Mouse (Mus musculus): ENCODE results near the gene Ip6k3. TPM values are rescaled to one million over a fixed set of nuclear protein-coding genes. Genes with fewer than 3 reads are reported as not detected.

Ip6k3 gene
- polyA plus RNA-seq, 1 experiment from 2014 or later, result 0.44 TPM

- Histone ChIP-seq H3K27ac (no peak overlapping the region), H3K36me3 (no peaks in the 10 kb centered on the region), H3K4me3 (no peak overlapping the region), H3K4me2 (no peak overlapping the region), H3K4me1 (peaks cover 28% of the 10 kb centered on the region), H3K9me3 (no peaks in the 10 kb centered on the region), H3K9ac (no peak overlapping the region), H3K27me3 (no peaks in the 10 kb centered on the region)
- no peak for ATAC-seq (ENCODE audit: insufficient number of reproducible peaks, low FRiP score, low TSS enrichment, low read depth)
- 46% methylated on average over 12 of the region's 12 CpGs for WGBS
Measured at GRCm38 (mm10) chr17:27179681-27180280, 12.2 kb upstream of the Ip6k3 start.

GRCm38 (mm10) chr17:27178427-27179177, 11.0 kb upstream of the Ip6k3 start:
- Histone ChIP-seq H3K36me3 (no peaks in the 10 kb centered on the region), H3K9ac (no peak overlapping the region), H3K4me2 (no peak overlapping the region), H3K27ac (no peak overlapping the region), H3K4me3 (no peak overlapping the region), H3K27me3 (no peaks in the 10 kb centered on the region), H3K9me3 (no peaks in the 10 kb centered on the region), H3K4me1 (peaks cover 29% of the 10 kb centered on the region)
- WGBS, result 88% methylated on average over 17 of the region's 17 CpGs
- no peak for ATAC-seq (ENCODE audit: insufficient number of reproducible peaks, low FRiP score, low TSS enrichment, low read depth)

GRCm38 (mm10) chr17:27178019-27178418, 10.4 kb upstream of the Ip6k3 start:
- H3K27ac ChIP-seq, result no peak overlapping the region
- no peaks in the 10 kb centered on the region for H3K36me3 ChIP-seq
- no peak overlapping the region for H3K4me3 ChIP-seq
- 90% methylated on average over 9 of the region's 9 CpGs for WGBS
- H3K9ac ChIP-seq, result no peak overlapping the region
- H3K27me3 ChIP-seq, result no peaks in the 10 kb centered on the region
- no peak for ATAC-seq (ENCODE audit: insufficient number of reproducible peaks, low FRiP score, low TSS enrichment, low read depth)
- peaks cover 28% of the 10 kb centered on the region for H3K4me1 ChIP-seq
- H3K9me3 ChIP-seq, result no peaks in the 10 kb centered on the region
- H3K4me2 ChIP-seq, result no peak overlapping the region

- Histone ChIP-seq H3K27ac (no peak overlapping the region), H3K4me2 (no peak overlapping the region), H3K27me3 (no peaks in the 10 kb centered on the region), H3K9ac (no peak overlapping the region), H3K9me3 (no peaks in the 10 kb centered on the region), H3K4me3 (no peak overlapping the region), H3K4me1 (peaks cover 28% of the 10 kb centered on the region), H3K36me3 (no peaks in the 10 kb centered on the region)
- ATAC-seq (ENCODE audit: insufficient number of reproducible peaks, low FRiP score, low TSS enrichment, low read depth), result no peak
- WGBS, result 75% methylated on average over 4 of the region's 4 CpGs
Measured at GRCm38 (mm10) chr17:27176754-27177153, 9.2 kb upstream of the Ip6k3 start.

GRCm38 (mm10) chr17:27176287-27176686, 8.7 kb upstream of the Ip6k3 start:
- Histone ChIP-seq H3K4me3 (no peak overlapping the region), H3K27me3 (no peaks in the 10 kb centered on the region), H3K27ac (no peak overlapping the region), H3K9ac (no peak overlapping the region), H3K36me3 (no peaks in the 10 kb centered on the region), H3K9me3 (no peaks in the 10 kb centered on the region), H3K4me2 (no peak overlapping the region), H3K4me1 (peaks cover 26% of the 10 kb centered on the region)
- no peak for ATAC-seq (ENCODE audit: insufficient number of reproducible peaks, low FRiP score, low TSS enrichment, low read depth)
- 75% methylated on average over 3 of the region's 3 CpGs for WGBS

GRCm38 (mm10) chr17:27175196-27175874, 7.7 kb upstream of the Ip6k3 start:
- Histone ChIP-seq H3K4me2 (no peak overlapping the region), H3K9me3 (no peaks in the 10 kb centered on the region), H3K27me3 (no peaks in the 10 kb centered on the region), H3K4me1 (peaks cover 26% of the 10 kb centered on the region), H3K9ac (no peak overlapping the region), H3K36me3 (no peaks in the 10 kb centered on the region), H3K4me3 (no peak overlapping the region), H3K27ac (no peak overlapping the region)
- ATAC-seq (ENCODE audit: insufficient number of reproducible peaks, low FRiP score, low TSS enrichment, low read depth), result peak; percentile 26; the same call in 1 of the 2 replicates
- WGBS, result 11% methylated on average over 14 of the region's 14 CpGs

- Histone ChIP-seq H3K9ac (no peak overlapping the region), H3K4me3 (no peak overlapping the region), H3K27me3 (no peaks in the 10 kb centered on the region), H3K27ac (0 out of 2 replicates have a peak overlapping the region, but pooled peaks have one; percentile 24), H3K4me1 (peaks cover 27% of the 10 kb centered on the region), H3K9me3 (no peaks in the 10 kb centered on the region), H3K4me2 (no peak overlapping the region), H3K36me3 (no peaks in the 10 kb centered on the region)
- WGBS, result 57% methylated on average over 3 of the region's 3 CpGs
- no peak for ATAC-seq (ENCODE audit: insufficient number of reproducible peaks, low FRiP score, low TSS enrichment, low read depth)
Measured at GRCm38 (mm10) chr17:27173715-27174114, 6.1 kb upstream of the Ip6k3 start.

GRCm38 (mm10) chr17:27172459-27172858, 4.9 kb upstream of the Ip6k3 start:
- ATAC-seq (ENCODE audit: insufficient number of reproducible peaks, low FRiP score, low TSS enrichment, low read depth), result no peak
- WGBS, result 74% methylated on average over 9 of the region's 9 CpGs
- no peak overlapping the region for H3K27ac ChIP-seq
- H3K9me3 ChIP-seq, result no peaks in the 10 kb centered on the region
- no peaks in the 10 kb centered on the region for H3K36me3 ChIP-seq
- no peak overlapping the region for H3K4me3 ChIP-seq
- H3K4me2 ChIP-seq, result no peak overlapping the region
- no peaks in the 10 kb centered on the region for H3K27me3 ChIP-seq
- peaks cover 28% of the 10 kb centered on the region for H3K4me1 ChIP-seq
- H3K9ac ChIP-seq, result no peak overlapping the region

- H3K27me3 ChIP-seq, result no peaks in the 10 kb centered on the region
- no peak overlapping the region for H3K27ac ChIP-seq
- H3K4me1 ChIP-seq, result peaks cover 28% of the 10 kb centered on the region
- H3K4me3 ChIP-seq, result no peak overlapping the region
- no peaks in the 10 kb centered on the region for H3K36me3 ChIP-seq
- no peaks in the 10 kb centered on the region for H3K9me3 ChIP-seq
- no peak overlapping the region for H3K9ac ChIP-seq
- no peak overlapping the region for H3K4me2 ChIP-seq
- ATAC-seq (ENCODE audit: insufficient number of reproducible peaks, low FRiP score, low TSS enrichment, low read depth), result no peak
- WGBS, result 70% methylated on average over 5 of the region's 5 CpGs
Measured at GRCm38 (mm10) chr17:27171121-27171520, 3.5 kb upstream of the Ip6k3 start.

- H3K9ac ChIP-seq, result no peak overlapping the region
- no peaks in the 10 kb centered on the region for H3K27me3 ChIP-seq
Measured at GRCm38 (mm10) chr17:27169952-27170695, 2.5 kb upstream of the Ip6k3 start.

GRCm38 (mm10) chr17:27168569-27168968, 974 bp upstream of the Ip6k3 start:
- no peaks in the 10 kb centered on the region for H3K27me3 ChIP-seq
- ATAC-seq (ENCODE audit: insufficient number of reproducible peaks, low FRiP score, low TSS enrichment, low read depth), result no peak
- WGBS, result 88% methylated on average over 4 of the region's 4 CpGs

More at GRCm38 (mm10) chr17:27169952-27170695, 2.5 kb upstream of the Ip6k3 start:
- 47% methylated on average over 11 of the region's 11 CpGs for WGBS
- no peaks in the 10 kb centered on the region for H3K9me3 ChIP-seq
- H3K36me3 ChIP-seq, result no peaks in the 10 kb centered on the region
- no peak overlapping the region for H3K4me2 ChIP-seq
- peaks cover 25% of the 10 kb centered on the region for H3K4me1 ChIP-seq
- no peak overlapping the region for H3K4me3 ChIP-seq
- 0 out of 2 replicates have a peak, but pooled peaks have one; percentile 15 for ATAC-seq (ENCODE audit: insufficient number of reproducible peaks, low FRiP score, low TSS enrichment, low read depth)
- peak overlapping the region; percentile 48 for H3K27ac ChIP-seq

More at GRCm38 (mm10) chr17:27168569-27168968, 974 bp upstream of the Ip6k3 start:
- Histone ChIP-seq H3K36me3 (no peaks in the 10 kb centered on the region), H3K4me3 (no peak overlapping the region), H3K27ac (no peak overlapping the region), H3K9me3 (no peaks in the 10 kb centered on the region), H3K4me2 (no peak overlapping the region), H3K9ac (no peak overlapping the region), H3K4me1 (peaks cover 23% of the 10 kb centered on the region)

All from limb, embryonic 15.5 days (tissue).